Mouse (Mus musculus) ovary, postnatal 14 days (tissue): ENCODE measurements around the gene Tnfrsf23.
"Not testable (repeated sequence)": the region's sequence is repeated elsewhere in the genome, so short reads cannot be mapped to it uniquely, and the experiment has no call there.

ENCODE experiments used
- DNase-seq: peaks from one replicate; pipeline ENCODE4 v3.0.0; 2022; ENCODE audit warnings: low spot score

Tnfrsf23 gene

GRCm38 (mm10) chr7:143681566-143681965 is 4.1 kb downstream of the Tnfrsf23 start:
- no peak for DNase-seq

GRCm38 (mm10) chr7:143680836-143681235 is 4.8 kb downstream of the Tnfrsf23 start:
- DNase-seq: not testable (repeated sequence)

- not testable (repeated sequence) for DNase-seq
These were observed 6.0 kb downstream of the Tnfrsf23 start for GRCm38 (mm10) chr7:143679650-143680049.

- no peak for DNase-seq
These were observed 19.0 kb downstream of the Tnfrsf23 start for GRCm38 (mm10) chr7:143666427-143667311.

GRCm38 (mm10) chr7:143663470-143663869 is 22.2 kb downstream of the Tnfrsf23 start:
- DNase-seq: no peak

GRCm38 (mm10) chr7:143660797-143661196 is 24.9 kb downstream of the Tnfrsf23 start:
- DNase-seq: no peak

- DNase-seq: not testable (repeated sequence)
These were observed 35.8 kb downstream of the Tnfrsf23 start for GRCm38 (mm10) chr7:143649769-143650346.

GRCm38 (mm10) chr7:143649034-143649768 is 36.5 kb downstream of the Tnfrsf23 start, which contains the start of gene Tnfrsf22:
Tnfrsf22 (minus strand) TSS chr7:143649661.
- DNase-seq: peak; percentile 65

- DNase-seq: not testable (repeated sequence)
These were observed 41.7 kb downstream of the Tnfrsf23 start for GRCm38 (mm10) chr7:143643949-143644348.

- DNase-seq: no peak
These were observed 49.0 kb downstream of the Tnfrsf23 start for GRCm38 (mm10) chr7:143636674-143637073.

DNA sequence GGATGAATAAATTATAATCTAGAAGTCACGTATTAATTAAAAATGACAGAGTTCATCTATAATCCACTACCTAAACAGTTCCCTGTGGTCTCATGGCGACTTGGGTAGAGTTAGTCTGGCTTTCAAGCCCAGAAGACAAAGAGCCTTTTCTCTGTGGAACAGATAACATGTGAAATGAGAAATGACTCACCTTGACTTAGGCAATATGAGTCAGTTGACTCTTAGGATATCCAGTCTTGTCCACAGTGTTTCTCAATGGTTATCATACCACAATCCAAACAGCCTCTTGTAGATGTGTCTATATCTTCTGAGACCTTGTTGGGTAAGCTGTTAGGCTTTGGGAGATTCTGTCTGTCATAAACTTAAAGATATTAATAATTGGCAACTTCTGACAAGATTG is 54.2 kb downstream of the Tnfrsf23 start:
- DNase-seq: no peak

DNA sequence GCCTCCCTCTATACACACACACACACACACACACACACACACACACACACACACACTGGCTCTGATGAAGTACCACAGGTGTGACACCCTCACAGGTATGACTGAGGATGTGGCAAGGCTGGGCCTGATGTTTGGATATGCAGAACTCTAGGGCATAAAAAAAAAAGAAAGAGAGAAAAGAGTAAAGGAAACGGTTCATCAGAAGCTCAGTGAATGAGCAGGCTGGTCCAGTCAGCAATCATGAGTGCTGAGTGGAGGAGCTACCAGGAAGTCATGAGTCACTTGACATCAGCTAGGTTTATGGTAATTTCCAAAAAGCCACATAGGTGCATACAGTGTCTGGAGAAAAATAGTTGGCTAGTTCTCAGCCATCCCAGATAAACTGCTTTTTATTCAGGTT is 56.2 kb downstream of the Tnfrsf23 start:
- DNase-seq: no peak

DNA sequence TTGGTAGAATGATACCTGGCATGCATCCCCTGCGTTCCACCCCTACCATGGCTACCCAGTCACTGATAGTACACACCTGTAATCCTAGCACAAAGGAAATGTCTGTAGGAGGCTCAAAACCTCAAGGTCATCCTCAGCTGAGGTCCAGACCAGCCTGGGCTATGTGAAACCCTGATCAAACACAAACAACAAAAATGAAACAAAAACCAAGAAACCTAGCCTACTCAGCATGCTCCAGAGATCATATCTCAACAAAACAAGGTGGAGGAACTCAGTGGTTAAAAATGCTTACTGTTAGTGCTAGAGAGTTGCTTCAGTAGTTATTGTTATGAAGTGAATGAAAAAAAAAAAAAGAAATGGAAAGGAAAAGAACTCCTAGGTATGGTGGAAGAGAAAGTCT is 57.1 kb downstream of the Tnfrsf23 start, which contains the start of gene Tnfrsf26:
Tnfrsf26 (minus strand) TSS at position 183 of the 400 bp plus-strand sequence.
- no peak for DNase-seq

DNA sequence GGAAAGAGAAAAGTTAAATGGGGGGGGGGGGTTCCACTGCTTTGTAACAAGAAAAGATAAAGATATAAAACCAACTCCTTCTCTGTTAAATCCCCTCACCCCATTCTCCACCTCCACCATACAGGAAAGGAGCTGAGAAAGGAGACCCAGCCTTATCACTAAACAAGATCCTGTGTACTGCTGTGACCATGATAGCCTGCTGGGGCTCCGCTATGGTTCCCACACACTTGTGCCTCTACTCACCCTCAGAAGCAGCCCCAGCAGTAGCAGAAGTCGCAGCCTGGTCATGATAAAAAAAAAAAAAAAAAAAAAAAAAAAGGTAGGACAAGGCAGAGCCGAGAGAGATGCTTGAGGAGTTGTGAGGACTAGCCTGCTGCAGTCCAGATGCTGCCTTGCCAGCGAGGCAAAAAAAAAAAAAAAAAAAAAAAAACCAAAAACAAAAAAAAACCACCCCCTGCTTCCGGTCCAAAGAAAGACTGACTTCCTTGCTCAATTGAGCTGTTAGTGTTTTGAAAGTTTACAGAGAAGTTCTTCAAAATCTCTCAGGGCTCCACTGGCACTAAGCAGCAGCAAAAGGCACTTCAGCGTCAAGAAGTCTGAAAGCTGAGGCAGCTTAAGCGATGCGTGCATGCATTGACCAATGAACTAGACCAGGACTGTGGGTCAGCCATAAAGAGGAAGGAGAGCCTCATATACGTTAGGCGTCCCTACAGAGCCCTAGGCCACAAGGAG is 58.0 kb downstream of the Tnfrsf23 start:
- DNase-seq: no peak

GRCm38 (mm10) chr7:143626178-143626577 is 59.5 kb downstream of the Tnfrsf23 start:
- DNase-seq: no peak

- DNase-seq: no peak
These were observed 60.5 kb downstream of the Tnfrsf23 start for GRCm38 (mm10) chr7:143625151-143625550.

- DNase-seq: no peak
These were observed 61.1 kb downstream of the Tnfrsf23 start for GRCm38 (mm10) chr7:143624561-143624960.

DNA sequence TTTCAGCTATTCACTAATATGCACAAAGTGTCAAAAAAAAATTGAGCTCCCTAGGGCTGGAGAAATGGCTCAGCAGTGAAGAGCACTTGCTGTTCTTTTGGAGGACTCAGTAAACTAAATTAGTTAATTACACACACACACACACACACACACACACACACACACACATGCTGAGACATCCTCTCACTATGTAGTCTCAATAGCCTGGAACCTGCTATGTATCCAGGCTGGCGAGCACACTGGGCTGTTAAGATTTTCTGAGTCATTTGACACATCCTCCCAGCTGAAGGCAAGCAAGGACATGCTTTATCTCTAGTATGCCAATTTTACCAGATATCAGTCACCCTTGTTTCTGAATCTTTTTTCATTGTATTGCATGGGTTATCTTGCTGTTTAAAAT is 64.7 kb downstream of the Tnfrsf23 start:
- no peak for DNase-seq
